Comparison of ENCODE assay signal across 26 mouse cellular contexts in the genomic region with DNA sequence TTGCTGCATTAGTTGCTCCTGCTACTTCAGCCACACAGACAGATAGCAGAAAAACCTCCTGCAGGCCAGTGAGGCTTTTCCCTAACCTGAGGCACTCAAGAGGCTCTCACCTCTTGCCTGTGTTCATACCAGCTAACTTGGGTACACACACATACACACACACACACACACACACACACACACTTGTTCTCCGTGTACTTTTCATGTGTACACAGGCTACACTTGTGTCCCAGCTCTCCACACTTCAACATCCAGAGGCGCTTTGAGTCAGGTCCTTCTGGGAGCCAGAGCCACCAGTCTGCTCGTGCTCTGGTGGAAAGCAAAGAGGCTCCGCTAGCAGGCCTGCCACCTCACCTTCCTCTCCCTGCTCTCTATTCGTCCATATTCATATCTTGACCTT. TPM values are rescaled to one million over a fixed set of nuclear protein-coding genes. Genes with fewer than 3 reads are reported as not detected.
A peak's percentile ranks its signal among the peaks of the same experiment; 100 is the strongest.
DNase-seq lines count a peak whose midpoint lies in the region; ATAC-seq and TF ChIP-seq lines count a peak whose summit lies in the region.
"Had no signal": no experiment of that assay in that cellular context is flagged by ENCODE, and none has a peak within 500 bp of the region (broad histone marks: within the 10 kb centered on the region; RNA-seq: fewer than 3 reads in every experiment).

No protein-coding gene starts in this region.

- no peak overlapping the region for H3K4me2 ChIP-seq in lung, embryonic 15.5 days
- H3K4me2 ChIP-seq in hindbrain, embryonic 13.5 days, result no peak overlapping the region
- H3K4me2 ChIP-seq: embryonic facial prominence, embryonic 13.5 days; forebrain, embryonic 12.5 days; heart, embryonic 11.5 days; hindbrain, embryonic 12.5 days had no signal

- no peak overlapping the region for H3K9ac ChIP-seq in lung, embryonic 15.5 days
- no peak overlapping the region for H3K9ac ChIP-seq in hindbrain, embryonic 13.5 days
- H3K9ac ChIP-seq: embryonic facial prominence, embryonic 13.5 days; forebrain, embryonic 12.5 days; hindbrain, embryonic 12.5 days had no signal

- ATAC-seq in lung, embryonic 15.5 days (ENCODE audit: borderline replicate concordance, extremely low read depth, low FRiP score, low TSS enrichment), result peak; percentile 68
- ATAC-seq in hindbrain, embryonic 13.5 days (ENCODE audit: low FRiP score), result no peak
- ATAC-seq: forebrain, embryonic 16.5 days; hindbrain, embryonic 16.5 days had no signal

- no peaks in the 10 kb centered on the region for H3K27me3 ChIP-seq in lung, embryonic 15.5 days
- H3K27me3 ChIP-seq in hindbrain, embryonic 13.5 days, result no peaks in the 10 kb centered on the region
- H3K27me3 ChIP-seq: CH12.LX; embryonic facial prominence, embryonic 13.5 days; forebrain, embryonic 12.5 days; hindbrain, embryonic 12.5 days; Patski had no signal

- H3K36me3 ChIP-seq in lung, embryonic 15.5 days, result no peaks in the 10 kb centered on the region
- no peaks in the 10 kb centered on the region for H3K36me3 ChIP-seq in hindbrain, embryonic 13.5 days
- H3K36me3 ChIP-seq: embryonic facial prominence, embryonic 10.5 days; embryonic facial prominence, embryonic 13.5 days; forebrain, embryonic 12.5 days; G1E; hindbrain, embryonic 12.5 days had no signal

- TF ChIP-seq POLR2A in lung, adult 2 months (IDR thresholded peaks at IDR 0.05; ENCODE audit: borderline replicate concordance, extremely low read depth, low read depth, low read length), result no peak

- no peak for TF ChIP-seq CTCF in lung, adult 2 months (IDR thresholded peaks at IDR 0.05; ENCODE audit: insufficient read depth, low read length)

- H3K9me3 ChIP-seq in lung, embryonic 15.5 days, result no peaks in the 10 kb centered on the region
- H3K9me3 ChIP-seq in hindbrain, embryonic 13.5 days, result no peaks in the 10 kb centered on the region
- H3K9me3 ChIP-seq: embryonic facial prominence, embryonic 10.5 days; embryonic facial prominence, embryonic 13.5 days; forebrain, embryonic 12.5 days; hindbrain, embryonic 12.5 days had no signal

- no peak overlapping the region for H3K4me3 ChIP-seq in lung, adult 2 months (replicated peaks; ENCODE audit: extremely low read depth, low read depth, low read length)
- no peak overlapping the region for H3K4me3 ChIP-seq in lung, embryonic 15.5 days
- no peak overlapping the region for H3K4me3 ChIP-seq in hindbrain, embryonic 13.5 days
- H3K4me3 ChIP-seq: embryonic facial prominence, embryonic 10.5 days; embryonic facial prominence, embryonic 13.5 days; erythroblast, embryonic 14.5 days; forebrain, embryonic 12.5 days; hindbrain, embryonic 12.5 days had no signal

- H3K27ac ChIP-seq in lung, embryonic 15.5 days, result peak overlapping the region; percentile 75
- H3K27ac ChIP-seq in hindbrain, embryonic 13.5 days, result no peak overlapping the region
- H3K27ac ChIP-seq: embryonic facial prominence, embryonic 10.5 days; embryonic facial prominence, embryonic 13.5 days; forebrain, embryonic 12.5 days; hindbrain, embryonic 12.5 days had no signal

- 0 out of 2 replicates have a peak, but pooled peaks cover 5% of the 10 kb centered on the region for H3K4me1 ChIP-seq in lung, adult 2 months (ENCODE audit: control insufficient read depth, insufficient read depth, low read length)
- peaks cover 14% of the 10 kb centered on the region for H3K4me1 ChIP-seq in lung, embryonic 15.5 days
- no peaks in the 10 kb centered on the region for H3K4me1 ChIP-seq in hindbrain, embryonic 13.5 days (replicated peaks)
- H3K4me1 ChIP-seq: embryonic facial prominence, embryonic 13.5 days; forebrain, embryonic 12.5 days; hindbrain, embryonic 12.5 days had no signal

- WGBS in lung, adult 2 months, result 56% methylated on average over 5 of the region's 5 CpGs
- 45% methylated on average over 5 of the region's 5 CpGs for WGBS in lung, embryonic 15.5 days
- WGBS in hindbrain, embryonic 13.5 days, result 81% methylated on average over 5 of the region's 5 CpGs

- peak; percentile 10 for DNase-seq in lung, adult 2 months
- DNase-seq in lung, postnatal 10 days, result peak; percentile 20
- no peak for DNase-seq in thymus, postnatal 4 days
- no peak for DNase-seq in ovary, postnatal 10 days (ENCODE audit: low spot score)
- DNase-seq: adrenal gland, postnatal 14 days; B cell, adult 2 months; cerebellum, adult 11 months; cerebellum, adult 2 months; cerebellum, adult 9-11 months; cerebellum, postnatal 25 days; gastrocnemius, postnatal 10 days; gastrocnemius, postnatal 36 days had no signal

RNA-seq across cellular contexts. Expression of a gene that starts 24.0 kb away (rescaled TPM):
- 0.11 and 0.40 TPM in 2 replicates for polyA plus RNA-seq in lung, adult 2 months (2012; rRNA removed)
- polyA plus RNA-seq in lung, embryonic 15.5 days (2015; fragmentation: Nextera tagmentation; extraction: Ambion mirVana), result 0.62 and 0.73 TPM in 2 replicates
- 19.2 and 19.7 TPM in 2 replicates for polyA plus RNA-seq in hindbrain, embryonic 13.5 days (2015; fragmentation: Nextera tagmentation; extraction: Ambion mirVana)
- polyA plus RNA-seq: erythroblast, embryonic 14.5 days; G1E; heart, postnatal 0 days had no signal

Comparison
In these comparisons a context has a peak if more than half of its experiments do, and no peak if none do; other contexts are left out.
1. DNase-seq: peak in lung, adult 2 months (single experiment) and lung, postnatal 10 days (single experiment); none in thymus, postnatal 4 days (single experiment) and ovary, postnatal 10 days (single experiment).
2. RNA of a gene that starts 24.0 kb away (polyA plus RNA-seq): 19.2 to 19.7 TPM in hindbrain, embryonic 13.5 days; 0.62 to 0.73 TPM in lung, embryonic 15.5 days and 0.11 to 0.40 TPM in lung, adult 2 months; every median in the first group is over 10 times any median in the second.